Mouse (Mus musculus) adrenal gland, adult (tissue): Measurements from ENCODE around the gene Agt.

Experiments used
- DNase-seq, 2 experiments: peaks; one replicate each; pipeline ENCODE4 v3.0.0; 2022 to 2023; ENCODE audit warnings: low spot score in 1 of 2; ENCODE audit not compliant: inconsistent age in 2 of 2

Gene Agt

GRCm38 (mm10) chr8:124569593-124569992 lies at the start of gene Agt:
Agt (minus strand) TSS chr8:124569706.
- DNase-seq, result peak; percentile 70 to 81

- DNase-seq, result peak in 1 of 2 experiments; percentile 73
These were observed 48.7 kb upstream of the Agt start for GRCm38 (mm10) chr8:124618252-124618651.

DNA sequence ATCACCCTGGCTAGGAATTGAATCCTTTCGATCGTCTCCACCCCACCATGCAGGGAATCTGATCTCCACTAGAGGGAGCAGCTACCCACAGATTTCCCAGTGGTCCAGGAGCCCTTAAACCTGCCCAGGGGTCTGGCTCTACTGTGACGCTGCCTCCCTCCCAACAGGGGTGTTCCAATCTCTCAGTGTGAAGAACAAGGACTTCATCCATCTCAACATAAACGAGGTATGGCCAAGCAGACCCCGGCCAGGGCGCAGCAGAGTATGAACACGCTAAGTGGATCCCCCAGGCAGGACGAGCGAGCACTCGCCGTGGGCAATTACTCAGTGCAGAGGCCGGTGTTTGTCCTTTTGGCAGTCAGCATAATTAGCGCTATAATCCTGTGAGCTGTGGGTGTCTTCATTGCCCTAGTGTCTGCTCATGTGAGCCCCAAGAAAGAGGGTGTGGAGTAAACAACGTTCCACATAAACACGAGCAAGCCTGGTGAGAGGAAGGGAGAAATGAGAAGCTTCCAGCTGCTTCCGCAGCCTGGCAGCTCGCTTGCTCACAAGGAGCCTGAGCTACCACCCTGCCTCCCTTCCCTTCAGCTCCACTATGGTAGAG lies 47.9 kb upstream of the Agt start:
- peak; percentile 74 to 95 for DNase-seq

GRCm38 (mm10) chr8:124614325-124614724 lies 44.8 kb upstream of the Agt start:
- no peak for DNase-seq

DNA sequence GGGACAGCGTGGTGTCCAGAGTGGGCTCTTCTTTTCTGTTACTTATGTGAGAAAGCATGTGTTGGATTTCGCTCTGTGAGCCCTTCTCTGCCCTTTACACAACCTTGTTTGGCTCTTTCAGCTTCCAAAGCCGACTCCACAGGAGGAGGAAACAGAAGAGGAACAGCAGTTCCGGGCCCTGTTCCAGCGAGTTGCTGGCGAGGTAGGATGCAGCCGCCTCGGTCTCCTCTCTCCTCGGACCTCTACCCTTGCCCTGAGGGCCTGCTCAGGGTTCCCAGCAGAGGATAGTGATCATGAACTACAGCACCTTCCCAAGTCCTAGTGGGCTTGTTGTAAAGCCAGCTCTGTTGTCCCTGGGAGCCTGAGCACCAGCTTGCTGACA lies 39.5 kb upstream of the Agt start:
- no peak for DNase-seq

- DNase-seq, result peak in 1 of 2 experiments; percentile 59
These were observed 38.9 kb upstream of the Agt start for GRCm38 (mm10) chr8:124608239-124608971.

- DNase-seq, result peak; percentile 34 to 64
These were observed 34.6 kb upstream of the Agt start for GRCm38 (mm10) chr8:124604066-124604465.

DNA sequence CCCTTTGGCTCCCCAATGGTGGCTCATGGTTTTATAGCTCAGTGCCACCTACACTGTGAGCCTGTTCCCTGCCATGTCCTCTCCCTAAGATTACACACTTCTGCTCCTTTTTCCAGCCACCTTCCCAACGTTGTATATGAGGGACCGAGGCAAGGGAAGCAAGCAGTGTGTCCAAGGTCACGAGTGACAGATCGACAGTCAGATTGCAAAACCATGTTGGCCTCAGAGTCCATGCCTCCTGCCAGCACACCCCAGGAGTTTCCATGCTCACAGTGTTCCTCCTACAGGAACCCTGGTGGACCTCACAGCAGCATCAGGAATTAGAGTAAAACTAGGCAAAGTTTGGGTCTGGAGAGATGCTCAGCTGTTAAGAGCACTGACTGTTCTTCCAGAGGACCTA lies 19.9 kb upstream of the Agt start:
- DNase-seq, result peak; percentile 71 to 86

DNA sequence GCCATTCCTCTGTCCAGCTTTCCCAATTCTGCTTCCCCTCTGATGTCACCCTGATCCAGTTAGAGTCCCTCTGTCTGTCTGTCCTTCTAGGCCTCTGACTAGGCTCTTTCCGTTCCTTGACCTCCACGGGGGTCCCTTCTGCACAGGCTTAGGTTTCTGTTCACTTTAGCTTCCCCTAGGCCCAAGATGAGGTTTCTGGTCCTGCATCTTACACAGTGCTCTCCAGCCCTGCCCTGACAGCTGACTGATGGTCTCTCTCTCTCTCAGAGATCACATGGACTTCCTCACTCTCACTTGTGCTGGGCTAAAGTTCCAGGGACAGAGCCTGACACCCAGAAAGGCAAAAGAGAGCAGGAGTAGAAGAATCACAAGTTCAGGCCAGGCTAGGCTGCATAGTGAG lies 17.1 kb upstream of the Agt start:
- no peak for DNase-seq

GRCm38 (mm10) chr8:124585718-124586425 lies 16.4 kb upstream of the Agt start:
- peak in 1 of 2 experiments; percentile 71 for DNase-seq

DNA sequence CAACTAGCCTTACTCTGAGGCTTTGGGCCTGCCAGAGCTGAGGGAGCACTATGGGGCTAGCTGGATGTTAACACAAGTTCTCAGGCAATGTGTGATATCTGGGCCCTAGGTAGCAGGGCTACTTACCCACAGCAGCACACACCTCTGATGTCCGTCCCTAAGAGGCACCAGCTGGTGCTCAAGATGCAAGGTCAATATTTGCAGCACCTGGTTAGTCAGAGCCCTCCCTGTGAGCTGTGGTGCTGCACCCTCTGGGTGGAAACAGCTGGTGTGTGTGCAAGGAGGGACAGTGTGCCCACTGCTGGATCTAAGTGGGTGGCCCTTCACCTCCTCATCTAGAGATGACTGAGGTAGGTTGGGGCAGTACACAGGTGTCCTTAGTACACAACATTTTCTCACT lies 7.2 kb upstream of the Agt start:
- DNase-seq, result no peak

- no peak for DNase-seq
These were observed 6.3 kb upstream of the Agt start, which contains the start of gene Capn9 for GRCm38 (mm10) chr8:124575811-124576210. Capn9 (plus strand) TSS chr8:124576111.

DNA sequence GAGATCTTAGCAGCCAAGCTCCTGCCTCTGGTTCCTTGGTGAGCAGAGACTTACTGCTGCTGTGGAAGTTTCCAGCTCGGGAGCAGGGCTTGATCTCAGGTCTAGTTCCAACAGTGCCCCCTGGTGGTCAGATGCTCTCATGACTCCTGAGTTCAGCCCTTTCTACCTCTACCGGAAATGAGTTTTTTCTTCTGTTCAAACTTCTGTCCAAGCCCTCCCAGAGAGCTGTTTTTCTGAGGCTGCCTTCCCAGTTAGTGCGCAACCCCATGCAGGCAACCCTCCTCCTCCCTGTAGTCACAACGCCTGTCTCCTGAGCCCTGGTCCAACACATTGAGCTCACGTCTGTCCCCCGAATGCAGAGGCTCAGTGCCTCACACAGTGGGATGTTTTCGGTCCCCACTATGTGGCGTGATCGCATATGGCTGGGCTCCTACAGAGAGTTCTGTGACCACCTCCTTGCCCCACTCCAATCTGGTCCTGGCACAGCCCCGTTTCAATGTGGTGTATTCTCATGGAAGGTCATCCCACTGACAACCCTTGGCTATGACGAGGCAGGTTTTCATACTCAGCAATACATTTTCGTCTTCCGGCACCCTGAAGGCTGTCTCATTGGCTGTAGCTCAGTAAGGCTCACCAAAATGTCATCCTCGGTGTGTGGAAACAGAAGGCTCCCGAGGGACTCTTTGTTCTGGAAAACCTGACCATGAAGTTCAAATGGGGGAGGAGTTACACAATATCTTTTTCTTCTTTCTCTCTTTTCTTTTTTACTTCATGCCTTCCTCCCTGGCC lies 4.2 kb upstream of the Agt start:
- peak; percentile 90 to 97 for DNase-seq

GRCm38 (mm10) chr8:124572430-124572775 lies 2.9 kb upstream of the Agt start:
- no peak for DNase-seq

DNA sequence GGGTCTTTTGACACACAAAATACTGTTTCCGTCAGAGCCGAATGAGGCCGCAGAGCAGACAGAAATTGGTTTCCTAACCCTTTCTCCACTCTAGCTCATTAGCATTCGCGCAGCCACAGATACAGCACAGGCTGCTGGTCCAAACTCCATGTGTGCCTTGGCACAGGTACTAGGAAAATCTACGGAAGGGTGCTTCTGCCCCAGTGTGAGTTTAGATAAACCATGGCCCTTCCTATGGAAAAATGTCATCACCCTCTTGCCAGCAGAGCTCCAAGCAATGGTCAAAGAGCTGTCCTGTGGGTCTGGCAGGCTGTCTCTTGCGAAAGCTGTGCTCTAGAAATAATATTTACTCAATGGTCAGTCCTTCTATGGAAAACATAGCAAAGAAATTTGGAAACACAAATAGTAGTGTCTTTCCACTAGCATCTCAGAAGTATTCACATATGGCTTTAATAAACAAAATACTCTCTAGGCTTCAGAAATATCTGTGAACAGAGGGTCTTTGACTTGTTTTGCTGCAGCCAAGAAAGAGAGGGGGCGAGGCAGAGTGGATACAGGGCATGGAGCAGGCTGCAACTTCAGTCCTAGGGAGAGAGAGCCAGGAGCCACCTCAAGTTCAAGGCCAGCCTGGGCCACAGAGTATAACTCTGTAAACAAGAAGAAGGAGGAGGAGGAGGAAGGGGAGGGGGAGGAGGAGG lies 2.4 kb upstream of the Agt start:
- no peak for DNase-seq

- DNase-seq, result no peak
These were observed 406 bp downstream of the Agt start for GRCm38 (mm10) chr8:124569100-124569499.

- no peak for DNase-seq
These were observed 1.9 kb downstream of the Agt start for GRCm38 (mm10) chr8:124567584-124567983.

DNA sequence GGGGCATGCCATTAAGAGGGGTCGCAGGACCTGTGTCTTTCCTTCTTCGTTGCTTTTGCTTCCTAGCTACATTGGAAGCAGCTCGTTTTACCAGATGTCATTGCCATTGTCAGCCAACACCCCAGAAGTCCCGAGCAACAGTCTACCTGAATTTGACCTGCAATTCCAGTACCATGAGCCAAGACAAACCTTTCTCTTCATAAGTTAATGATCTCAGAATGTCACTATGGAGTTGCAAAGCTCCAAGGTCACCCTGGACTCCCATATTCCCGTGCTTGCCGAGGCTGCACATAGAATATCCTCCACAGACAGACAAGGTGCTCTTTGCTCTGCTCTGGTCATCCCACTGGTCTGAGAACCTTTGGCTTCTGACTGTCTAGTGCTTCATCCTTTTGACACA lies 2.4 kb downstream of the Agt start:
- DNase-seq, result no peak

DNA sequence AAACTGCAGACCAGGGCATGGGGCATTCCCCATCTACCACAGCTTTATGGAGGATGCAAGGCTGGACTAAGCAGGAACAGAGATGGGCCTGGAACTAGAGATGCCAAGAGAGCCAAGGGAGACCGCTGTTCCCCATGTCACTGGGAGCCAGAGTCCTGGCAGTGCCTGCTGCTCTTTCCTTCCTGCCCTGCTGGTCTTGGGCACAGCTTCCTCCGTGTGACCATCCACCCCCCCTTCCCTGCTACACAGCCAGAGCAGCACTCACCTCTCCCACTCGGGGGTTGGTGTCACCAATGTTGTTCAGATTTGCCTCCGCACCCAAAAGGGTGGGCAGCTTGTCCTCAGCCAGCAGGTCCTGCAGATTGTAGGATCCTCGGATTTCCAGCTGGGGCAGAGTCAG lies 12.0 kb downstream of the Agt start:
- DNase-seq, result no peak

GRCm38 (mm10) chr8:124556658-124557057 lies 12.8 kb downstream of the Agt start:
- no peak for DNase-seq

GRCm38 (mm10) chr8:124556164-124556563 lies 13.3 kb downstream of the Agt start:
- DNase-seq, result no peak
